Mouse (Mus musculus) ES-E14 (cell line): ENCODE results near the gene Col4a2. TPM values are rescaled to one million over a fixed set of nuclear protein-coding genes. Genes with fewer than 3 reads are reported as not detected.

Experiments
- DNase-seq: peaks from one replicate; pipeline ENCODE4 v3.0.0-alpha.2; 2013; ENCODE audit warnings: low read depth, low spot score
- H3K27ac ChIP-seq: 2 replicates; pipeline ENCODE4 v1.5.1; 2012; ENCODE audit warnings: low read depth, mild to moderate bottlenecking, low read length, moderate library complexity, mixed read lengths; ENCODE audit not compliant: poor library complexity, insufficient read depth, severe bottlenecking
- H3K36me3 ChIP-seq: 2 replicates; pipeline ENCODE4 v1.6.1; 2012; ENCODE audit warnings: mild to moderate bottlenecking, low read length, moderate library complexity, mixed read lengths; ENCODE audit not compliant: control insufficient read depth, poor library complexity, insufficient read depth, severe bottlenecking
- H3K4me1 ChIP-seq, 2 experiments: fragments of 150-350 bp in 1 of 2; sonication (generic) in 1 of 2; 2 replicates each; pipeline ENCODE4 v1.6.1; 2012; ENCODE audit warnings: low read length in 2 of 2, mild to moderate bottlenecking in 1 of 2, mixed read lengths in 1 of 2; ENCODE audit not compliant: control insufficient read depth in 2 of 2, insufficient read depth in 2 of 2, poor library complexity in 1 of 2
- H3K4me3 ChIP-seq, 2 experiments: fragments of 150-350 bp in 1 of 2; sonication (generic) in 1 of 2; 2 replicates each; pipeline ENCODE4 v1.5.1; 2012; ENCODE audit warnings: low read length in 2 of 2, low read depth in 1 of 2, mild to moderate bottlenecking in 1 of 2, mixed read lengths in 1 of 2; ENCODE audit not compliant: insufficient read depth in 1 of 2, poor library complexity in 1 of 2, severe bottlenecking in 1 of 2
- H3K9ac ChIP-seq: 2 replicates; pipeline ENCODE4 v1.6.1; 2012; ENCODE audit warnings: low read depth, mild to moderate bottlenecking, low read length, mixed read lengths; ENCODE audit not compliant: poor library complexity, insufficient read depth, severe bottlenecking
- H3K9me3 ChIP-seq: fragments of 150-350 bp; sonication (generic); 2 replicates; pipeline ENCODE4 v1.6.1; 2012; ENCODE audit warnings: low read depth, mild to moderate bottlenecking, low read length; ENCODE audit not compliant: control insufficient read depth, insufficient read depth
- CHD2 ChIP-seq: IDR thresholded peaks from 2 replicates; pipeline ENCODE4 v1.6.1; 2014; ENCODE audit warnings: mild to moderate bottlenecking, low read depth, low read length, inconsistent platforms
- HCFC1 ChIP-seq: IDR thresholded peaks from 2 replicates; pipeline ENCODE4 v1.6.1; 2012; ENCODE audit warnings: low read length, inconsistent platforms, borderline replicate concordance; ENCODE audit not compliant: insufficient read depth
- MAFK ChIP-seq: IDR thresholded peaks from 2 replicates; pipeline ENCODE4 v1.6.1; 2014; ENCODE audit warnings: mild to moderate bottlenecking, low read depth, low read length, inconsistent platforms; ENCODE audit not compliant: insufficient read depth
- ZC3H11A ChIP-seq: IDR thresholded peaks from 2 replicates; pipeline ENCODE4 v1.6.1; 2012; ENCODE audit warnings: low read depth, mild to moderate bottlenecking, inconsistent platforms, low read length, borderline replicate concordance
- ZNF384 ChIP-seq: IDR thresholded peaks from 2 replicates; pipeline ENCODE4 v1.6.1; 2012; ENCODE audit warnings: low read depth, low read length, inconsistent platforms
- in situ Hi-C, 2 experiments: fragments of 600-800 bp; cut with MboI; formaldehyde crosslinking; loops; one replicate each; pipeline ENCODE4 v1.15.1; 2025; ENCODE audit warnings: low sequenced_read_pairs in 2 of 2, inconsistent platforms in 1 of 2; ENCODE audit not compliant: unreplicated experiment in 2 of 2
- total RNA-seq: library from RNA; depleted of rRNA; stranded (reverse); fragments of 300-350 nt; gene quantifications from 2 replicates; pipeline ENCODE4 v1.2.3, GENCODE M21; 2012

Gene Col4a2
- total RNA-seq, 1 experiment, result 102 TPM

- DNase-seq, result no peak
- Histone ChIP-seq H3K9me3 (no peaks in the 10 kb centered on the region), H3K4me3 (no peak overlapping the region), H3K27ac (no peak overlapping the region), H3K9ac (no peak overlapping the region), H3K36me3 (no peaks in the 10 kb centered on the region), H3K4me1 (no peaks in the 10 kb centered on the region)
- in situ Hi-C loops, result no loop called here
- no peak for TF ChIP-seq CHD2
- TF ChIP-seq ZC3H11A, result no peak
- TF ChIP-seq HCFC1, result no peak
- TF ChIP-seq ZNF384, result no peak
- no peak for TF ChIP-seq MAFK
Observed at GRCm38 (mm10) chr8:11363340-11364126, 50.9 kb downstream of the Col4a2 start.

GRCm38 (mm10) chr8:11366251-11366650 is 53.6 kb downstream of the Col4a2 start:
- no peak overlapping the region for H3K4me3 ChIP-seq
- no peaks in the 10 kb centered on the region for H3K4me1 ChIP-seq
- no peak for DNase-seq
- H3K9me3 ChIP-seq, result no peaks in the 10 kb centered on the region
- H3K27ac ChIP-seq, result no peak overlapping the region
- no peaks in the 10 kb centered on the region for H3K36me3 ChIP-seq
- TF ChIP-seq ZNF384 (no peak), MAFK (no peak), CHD2 (no peak), ZC3H11A (no peak), HCFC1 (no peak)
- H3K9ac ChIP-seq, result no peak overlapping the region
- in situ Hi-C loops, result no loop called here

GRCm38 (mm10) chr8:11366741-11367140 is 54.1 kb downstream of the Col4a2 start:
- Histone ChIP-seq H3K27ac (no peak overlapping the region), H3K4me3 (no peak overlapping the region), H3K9ac (no peak overlapping the region), H3K9me3 (no peaks in the 10 kb centered on the region), H3K36me3 (no peaks in the 10 kb centered on the region), H3K4me1 (no peaks in the 10 kb centered on the region)
- TF ChIP-seq CHD2, result no peak
- no peak for TF ChIP-seq ZNF384
- TF ChIP-seq MAFK, result no peak
- TF ChIP-seq HCFC1, result no peak
- TF ChIP-seq ZC3H11A, result no peak
- in situ Hi-C loops, result no loop called here
- no peak for DNase-seq

GRCm38 (mm10) chr8:11367670-11368069 is 55.1 kb downstream of the Col4a2 start:
- in situ Hi-C loops, result no loop called here
- no peak for TF ChIP-seq ZC3H11A
- no peak for TF ChIP-seq CHD2
- no peak for TF ChIP-seq HCFC1
- TF ChIP-seq MAFK, result no peak
- no peak for TF ChIP-seq ZNF384

More at GRCm38 (mm10) chr8:11367670-11368069, 55.1 kb downstream of the Col4a2 start:
- no peak overlapping the region for H3K4me3 ChIP-seq
- no peak overlapping the region for H3K9ac ChIP-seq
- no peaks in the 10 kb centered on the region for H3K9me3 ChIP-seq
- H3K4me1 ChIP-seq, result no peaks in the 10 kb centered on the region
- H3K27ac ChIP-seq, result no peak overlapping the region
- no peaks in the 10 kb centered on the region for H3K36me3 ChIP-seq
- no peak for DNase-seq
